34 mouse cellular contexts compared by ENCODE assay signal in the genomic region with DNA sequence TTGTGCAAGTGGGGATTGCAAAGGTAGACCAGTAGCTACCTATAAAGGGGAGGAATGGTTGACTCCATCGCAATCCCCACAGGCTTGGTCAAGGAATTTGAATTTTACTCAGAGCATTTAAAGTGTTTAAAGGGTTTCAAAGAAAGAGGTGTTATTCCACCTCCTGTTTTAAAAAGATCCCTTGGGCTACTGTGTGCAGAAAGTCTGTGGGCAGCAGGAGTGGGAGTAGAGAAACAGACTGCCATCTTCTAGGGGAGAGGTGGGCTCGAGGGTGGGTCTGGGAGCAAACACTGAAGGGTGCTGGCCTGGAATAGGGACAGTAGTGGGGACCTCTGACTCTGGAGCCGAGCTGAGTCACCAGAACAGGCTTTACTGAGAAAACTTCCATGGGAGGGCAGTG. TPM values are rescaled to one million over a fixed set of nuclear protein-coding genes. Genes with fewer than 3 reads are reported as not detected.
"Had no signal": no experiment of that assay in that cellular context is flagged by ENCODE, and none has a peak within 500 bp of the region (broad histone marks: within the 10 kb centered on the region; RNA-seq: fewer than 3 reads in every experiment).

No protein-coding gene starts in this region.

- H3K27ac ChIP-seq: heart, embryonic 10.5 days; heart, embryonic 13.5 days; heart, embryonic 15.5 days; hindbrain, embryonic 10.5 days; hindbrain, embryonic 12.5 days; hindbrain, embryonic 13.5 days; hindbrain, embryonic 14.5 days; hindbrain, embryonic 15.5 days; hindbrain, postnatal 0 days; intestine, embryonic 15.5 days; kidney, embryonic 15.5 days; kidney, postnatal 0 days had no signal

- ATAC-seq: hindbrain, embryonic 16.5 days; hindbrain, postnatal 0 days; inflammation-experienced regulatory T-cells, adult 6 months; intestine, embryonic 15.5 days; intestine, embryonic 16.5 days; intestine, postnatal 0 days had no signal

- DNase-seq: heart, postnatal 10 days; heart, postnatal 14 days; heart, postnatal 36 days; heart, postnatal 4 days; kidney, adult 11 months; kidney, adult 18-20 months; kidney, adult 2 months; kidney, adult 8-10 months; kidney, adult 9 months; kidney, postnatal 10 days; kidney, postnatal 14 days; kidney, postnatal 25 days; kidney, postnatal 36 days; kidney, postnatal 4 days; layer of hippocampus, adult 9-11 months; layer of hippocampus, postnatal 36 days had no signal

- H3K4me3 ChIP-seq: heart, embryonic 10.5 days; heart, embryonic 12.5 days; heart, embryonic 13.5 days; heart, embryonic 15.5 days; hindbrain, embryonic 10.5 days; hindbrain, embryonic 12.5 days; hindbrain, embryonic 13.5 days; hindbrain, embryonic 15.5 days; intestine, embryonic 15.5 days; kidney, embryonic 15.5 days had no signal

RNA-seq across cellular contexts. Expression of gene Gm960, which starts 34.6 kb away (rescaled TPM):
- total RNA-seq: heart, postnatal 10 days; heart, postnatal 14 days; heart, postnatal 25 days; heart, postnatal 36 days had no signal
